Mouse (Mus musculus): ENCODE data around the gene Tmc5.

- TF ChIP-seq CTCF (IDR thresholded peaks at IDR 0.05; ENCODE audit: low read depth) (no peak), EP300 (IDR thresholded peaks at IDR 0.05; ENCODE audit: low read depth) (no peak)
These were observed 13.3 kb upstream of the Tmc5 start for GRCm38 (mm10) chr7:118583821-118584220.
